Mouse (Mus musculus): ENCODE measurements around the gene Tnfsf15. TPM values are rescaled to one million over a fixed set of nuclear protein-coding genes. Genes with fewer than 3 reads are reported as not detected.

Gene Tnfsf15
- polyA plus RNA-seq, 1 experiment from 2014 or later, result not detected

DNA sequence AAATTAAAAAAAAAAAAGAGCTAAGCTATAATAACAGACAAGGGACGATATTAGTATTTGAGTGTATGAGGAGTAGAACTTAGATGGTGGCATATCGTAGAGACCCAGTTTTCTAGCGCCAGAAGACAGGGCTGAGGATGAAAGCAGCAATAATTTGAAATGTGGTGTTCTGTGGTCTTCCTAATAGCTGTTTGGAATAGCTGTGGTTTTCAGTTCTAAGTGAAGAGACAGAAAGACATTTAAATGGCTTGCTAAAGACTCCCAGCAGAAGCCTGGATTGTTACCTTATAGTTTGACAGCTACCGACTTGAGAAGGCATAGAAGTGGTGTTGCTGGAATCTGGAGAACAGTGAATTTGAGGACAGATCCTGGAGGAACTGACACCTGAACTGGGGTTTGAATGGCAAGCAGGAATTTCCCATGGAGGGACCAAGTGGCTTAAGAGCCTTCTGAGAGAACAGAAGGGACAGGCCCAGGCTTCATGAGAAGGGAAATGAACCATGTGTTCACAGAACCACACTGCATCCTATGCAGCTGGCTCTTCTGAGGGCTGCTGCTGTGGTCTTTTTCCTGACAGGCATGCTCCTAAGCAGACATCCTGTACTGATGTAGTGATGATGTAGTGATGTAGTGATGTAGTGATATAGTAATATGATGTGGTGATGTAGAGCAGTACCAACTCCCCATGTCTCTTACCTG is 42.8 kb downstream of the Tnfsf15 start:
- H3K4me3 ChIP-seq, result no peak overlapping the region
- no peaks in the 10 kb centered on the region for H3K27me3 ChIP-seq (replicated peaks)
- H3K9me3 ChIP-seq (replicated peaks), result no peaks in the 10 kb centered on the region
- H3K36me3 ChIP-seq, result no peaks in the 10 kb centered on the region
- ATAC-seq, result no peak
- WGBS (ENCODE audit: insufficient replicate concordance), result 64% methylated on average over 4 of the region's 4 CpGs
- no peak overlapping the region for H3K27ac ChIP-seq
- no peak overlapping the region for H3K4me2 ChIP-seq
- H3K9ac ChIP-seq, result no peak overlapping the region
- H3K4me1 ChIP-seq, result no peaks in the 10 kb centered on the region

GRCm38 (mm10) chr4:63699749-63700148 is 45.2 kb downstream of the Tnfsf15 start:
- H3K4me2 ChIP-seq, result no peak overlapping the region
- H3K9me3 ChIP-seq (replicated peaks), result no peaks in the 10 kb centered on the region
- H3K4me1 ChIP-seq, result no peaks in the 10 kb centered on the region
- 31% methylated on average over 3 of the region's 3 CpGs for WGBS (ENCODE audit: insufficient replicate concordance)
- no peaks in the 10 kb centered on the region for H3K27me3 ChIP-seq (replicated peaks)
- H3K36me3 ChIP-seq, result no peaks in the 10 kb centered on the region
- ATAC-seq, result no peak
- H3K27ac ChIP-seq, result no peak overlapping the region
- no peak overlapping the region for H3K4me3 ChIP-seq
- H3K9ac ChIP-seq, result no peak overlapping the region

DNA sequence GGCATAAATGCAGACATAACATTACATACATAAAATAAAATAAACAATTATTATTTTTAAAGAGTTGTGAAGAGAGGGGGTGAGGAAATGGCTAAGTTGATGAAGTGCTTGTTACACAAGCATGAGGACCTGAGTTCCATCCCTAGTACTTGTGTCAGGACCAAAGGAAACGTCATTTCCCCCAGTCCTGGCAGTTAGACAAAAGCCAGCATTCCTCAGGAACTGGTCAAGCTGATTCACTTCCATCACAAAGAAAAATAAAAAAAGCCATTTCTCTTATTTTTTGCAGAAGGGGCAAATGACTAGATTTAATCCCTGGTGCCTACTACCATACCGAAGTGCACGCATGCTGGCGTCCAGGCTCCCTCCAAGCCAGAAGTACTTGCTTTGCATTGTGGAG is 48.0 kb downstream of the Tnfsf15 start:
- Histone ChIP-seq H3K4me2 (no peak overlapping the region), H3K4me1 (no peaks in the 10 kb centered on the region), H3K9me3 (replicated peaks) (no peaks in the 10 kb centered on the region), H3K27ac (no peak overlapping the region), H3K4me3 (no peak overlapping the region), H3K27me3 (replicated peaks) (no peaks in the 10 kb centered on the region), H3K9ac (no peak overlapping the region), H3K36me3 (no peaks in the 10 kb centered on the region)
- WGBS (ENCODE audit: insufficient replicate concordance), result 75% methylated on average over 4 of the region's 4 CpGs
- no peak for ATAC-seq

GRCm38 (mm10) chr4:63692351-63692750 is 52.6 kb downstream of the Tnfsf15 start:
- Histone ChIP-seq H3K36me3 (no peaks in the 10 kb centered on the region), H3K4me3 (no peak overlapping the region), H3K27ac (no peak overlapping the region), H3K4me2 (no peak overlapping the region), H3K27me3 (replicated peaks) (no peaks in the 10 kb centered on the region), H3K4me1 (no peaks in the 10 kb centered on the region), H3K9ac (no peak overlapping the region), H3K9me3 (replicated peaks) (no peaks in the 10 kb centered on the region)
- no peak for ATAC-seq

DNA sequence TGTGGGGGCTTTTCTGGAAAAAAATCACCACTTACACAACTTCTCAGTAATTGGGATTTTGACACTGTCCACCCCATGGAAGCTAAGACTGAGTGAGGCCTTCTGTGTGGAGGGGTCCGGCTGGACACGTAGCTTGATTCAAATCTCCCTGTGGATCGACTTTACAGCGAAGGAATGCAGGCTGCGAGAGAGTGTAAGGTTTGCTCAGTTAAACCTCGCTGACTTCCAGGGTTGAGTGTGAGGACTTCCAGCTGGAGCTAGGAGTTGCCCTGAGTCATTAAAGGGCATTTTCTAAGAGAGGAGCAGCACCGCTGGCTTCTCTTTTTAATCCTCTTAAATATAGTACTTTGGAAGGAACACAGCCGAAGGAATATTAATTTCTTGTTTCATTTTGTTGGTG is 57.5 kb downstream of the Tnfsf15 start:
- Histone ChIP-seq H3K9ac (no peak overlapping the region), H3K4me3 (no peak overlapping the region), H3K27ac (no peak overlapping the region), H3K27me3 (replicated peaks) (no peaks in the 10 kb centered on the region), H3K4me2 (no peak overlapping the region), H3K4me1 (no peaks in the 10 kb centered on the region), H3K36me3 (no peaks in the 10 kb centered on the region), H3K9me3 (replicated peaks) (no peaks in the 10 kb centered on the region)
- WGBS (ENCODE audit: insufficient replicate concordance), result 76% methylated on average over 8 of the region's 8 CpGs
- ATAC-seq, result no peak

- no peak for ATAC-seq
- Histone ChIP-seq H3K4me2 (no peak overlapping the region), H3K36me3 (no peaks in the 10 kb centered on the region), H3K4me3 (no peak overlapping the region), H3K9ac (no peak overlapping the region), H3K27me3 (replicated peaks) (no peaks in the 10 kb centered on the region), H3K9me3 (replicated peaks) (no peaks in the 10 kb centered on the region), H3K4me1 (no peaks in the 10 kb centered on the region), H3K27ac (no peak overlapping the region)
Measured at GRCm38 (mm10) chr4:63686157-63686556, 58.8 kb downstream of the Tnfsf15 start.

DNA sequence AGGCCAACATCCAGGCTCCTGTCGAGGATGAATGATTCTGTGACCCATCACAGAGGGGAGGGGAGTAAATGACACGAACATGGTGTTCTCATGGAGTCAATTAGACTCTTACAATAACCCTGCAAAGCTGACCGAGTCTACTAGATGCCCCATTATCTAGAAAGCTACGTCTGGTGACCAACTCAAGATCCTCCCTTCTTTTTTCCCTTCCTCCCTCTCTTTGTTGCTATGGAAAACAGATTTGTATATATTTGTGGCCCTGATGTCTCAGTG is 59.7 kb downstream of the Tnfsf15 start:
- Histone ChIP-seq H3K4me3 (no peak overlapping the region), H3K9me3 (replicated peaks) (no peaks in the 10 kb centered on the region), H3K36me3 (no peaks in the 10 kb centered on the region), H3K27ac (no peak overlapping the region), H3K27me3 (replicated peaks) (no peaks in the 10 kb centered on the region), H3K4me1 (no peaks in the 10 kb centered on the region), H3K4me2 (no peak overlapping the region), H3K9ac (no peak overlapping the region)
- 36% methylated on average over 4 of the region's 4 CpGs for WGBS (ENCODE audit: insufficient replicate concordance)
- ATAC-seq, result no peak

DNA sequence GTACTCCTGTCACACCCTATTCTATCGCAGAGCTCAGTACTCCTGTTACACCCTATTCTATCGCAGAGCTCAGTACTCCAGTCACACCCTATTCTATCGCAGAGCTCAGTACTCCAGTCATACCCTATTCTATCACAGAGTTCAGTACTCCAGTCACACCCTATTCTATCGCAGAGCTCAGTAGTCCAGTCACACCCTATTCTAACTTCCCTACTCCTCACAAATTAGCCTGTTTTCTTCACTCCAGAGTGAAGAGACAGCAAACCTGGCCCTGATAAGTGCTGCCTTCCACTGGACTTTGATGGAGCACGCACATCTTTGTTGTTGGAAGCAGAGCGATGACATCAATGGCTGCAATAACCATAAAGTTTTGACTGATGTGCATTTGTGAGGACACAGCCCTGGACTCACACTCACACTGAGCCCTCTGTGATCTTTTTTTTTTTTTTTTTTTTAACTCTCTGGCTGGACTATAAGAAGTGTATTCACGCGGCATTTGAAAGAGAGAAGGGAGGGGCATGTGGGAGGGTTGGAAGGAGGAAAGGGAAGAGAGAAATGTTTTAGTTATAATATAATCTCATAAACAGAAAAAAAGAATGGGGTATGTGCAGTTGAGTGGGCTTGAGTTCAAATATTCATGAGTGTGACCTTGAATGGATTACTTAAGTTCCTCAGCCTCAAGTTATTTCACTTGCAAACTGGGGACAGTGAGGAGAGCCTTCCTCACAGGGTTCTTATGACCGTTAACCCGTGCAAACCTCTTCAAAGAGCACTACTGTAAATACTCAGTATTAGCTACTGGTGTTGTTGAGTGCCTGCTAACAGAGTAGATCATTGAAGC is 60.3 kb downstream of the Tnfsf15 start:
- no peak for ATAC-seq
- H3K36me3 ChIP-seq, result no peaks in the 10 kb centered on the region
- WGBS (ENCODE audit: insufficient replicate concordance), result 69% methylated on average over 10 of the region's 10 CpGs
- H3K4me1 ChIP-seq, result no peaks in the 10 kb centered on the region
- H3K9me3 ChIP-seq (replicated peaks), result no peaks in the 10 kb centered on the region
- no peak overlapping the region for H3K4me2 ChIP-seq
- no peak overlapping the region for H3K9ac ChIP-seq
- no peak overlapping the region for H3K4me3 ChIP-seq
- no peak overlapping the region for H3K27ac ChIP-seq
- H3K27me3 ChIP-seq (replicated peaks), result no peaks in the 10 kb centered on the region

DNA sequence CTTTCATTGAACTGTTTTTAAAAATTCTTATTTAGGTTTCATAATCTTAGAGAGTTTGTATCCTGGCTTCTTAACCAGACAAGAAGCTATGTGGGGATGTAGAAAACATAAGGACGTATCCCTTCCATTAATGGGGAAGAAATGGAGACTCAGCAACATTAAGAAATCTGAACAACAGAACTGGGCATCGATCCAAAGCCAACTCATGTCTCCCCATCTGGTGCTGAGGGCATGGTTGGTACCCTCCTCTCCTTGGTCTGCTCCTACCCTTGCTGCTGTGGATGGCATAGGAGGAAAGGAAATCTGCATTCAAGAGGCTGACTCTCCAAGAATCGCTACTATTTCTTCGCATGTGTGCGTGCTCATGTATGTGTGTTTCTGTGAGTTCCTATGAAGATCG is 61.2 kb downstream of the Tnfsf15 start:
- no peak overlapping the region for H3K4me2 ChIP-seq
- H3K9me3 ChIP-seq (replicated peaks), result no peaks in the 10 kb centered on the region
- WGBS (ENCODE audit: insufficient replicate concordance), result 76% methylated on average over 6 of the region's 6 CpGs
- H3K4me1 ChIP-seq, result no peaks in the 10 kb centered on the region
- no peaks in the 10 kb centered on the region for H3K27me3 ChIP-seq (replicated peaks)
- no peak overlapping the region for H3K4me3 ChIP-seq
- H3K27ac ChIP-seq, result no peak overlapping the region
- ATAC-seq, result no peak
- no peaks in the 10 kb centered on the region for H3K36me3 ChIP-seq
- H3K9ac ChIP-seq, result no peak overlapping the region

DNA sequence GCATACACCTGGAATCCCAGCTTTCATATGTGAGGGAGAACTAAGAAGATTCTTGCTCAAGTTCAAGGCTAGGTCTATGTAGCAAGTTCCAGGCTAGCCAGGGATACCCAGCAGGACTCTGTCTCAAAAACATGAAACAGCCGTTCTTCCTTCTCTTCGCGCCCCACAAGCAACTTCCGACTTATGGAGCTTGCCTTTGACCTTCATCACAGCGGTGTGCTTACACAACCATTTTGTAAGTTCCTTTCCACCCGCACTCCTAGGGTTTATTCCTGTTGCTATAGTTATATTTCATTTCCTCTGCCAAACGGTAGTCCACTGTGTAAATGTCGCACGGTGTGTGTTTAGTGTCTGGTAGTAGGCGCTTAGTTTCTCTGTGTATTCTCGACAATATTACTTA is 61.9 kb downstream of the Tnfsf15 start:
- no peak overlapping the region for H3K9ac ChIP-seq
- H3K4me2 ChIP-seq, result no peak overlapping the region
- H3K4me1 ChIP-seq, result no peaks in the 10 kb centered on the region
- no peak for ATAC-seq
- no peaks in the 10 kb centered on the region for H3K27me3 ChIP-seq (replicated peaks)
- H3K36me3 ChIP-seq, result no peaks in the 10 kb centered on the region
- 67% methylated on average over 11 of the region's 11 CpGs for WGBS (ENCODE audit: insufficient replicate concordance)
- H3K4me3 ChIP-seq, result no peak overlapping the region
- H3K27ac ChIP-seq, result no peak overlapping the region
- no peaks in the 10 kb centered on the region for H3K9me3 ChIP-seq (replicated peaks)

DNA sequence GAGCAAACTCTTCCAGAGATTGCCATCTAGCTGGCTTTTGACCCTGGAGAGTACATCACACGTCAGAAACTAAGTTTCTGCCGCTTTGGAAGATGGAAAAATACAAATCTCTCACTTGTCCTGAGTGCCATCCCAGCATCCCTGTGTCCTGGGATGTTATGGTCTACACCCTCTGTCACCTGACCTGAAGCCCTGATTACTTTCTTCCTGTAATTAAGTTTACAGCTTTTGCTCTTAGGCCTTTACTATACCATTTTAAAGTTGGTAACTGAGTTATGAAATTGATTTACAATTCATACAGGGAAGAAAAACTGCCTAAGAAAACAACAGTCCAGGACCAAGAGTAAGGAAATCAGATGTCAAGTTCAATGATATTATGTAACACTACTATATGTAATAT is 62.5 kb downstream of the Tnfsf15 start:
- H3K27me3 ChIP-seq (replicated peaks), result no peaks in the 10 kb centered on the region
- no peak for ATAC-seq
- H3K9me3 ChIP-seq (replicated peaks), result no peaks in the 10 kb centered on the region
- H3K4me2 ChIP-seq, result no peak overlapping the region
- H3K4me1 ChIP-seq, result no peaks in the 10 kb centered on the region
- no peak overlapping the region for H3K9ac ChIP-seq
- no peak overlapping the region for H3K4me3 ChIP-seq
- no peak overlapping the region for H3K27ac ChIP-seq
- WGBS (ENCODE audit: insufficient replicate concordance), result 59% methylated on average over 2 of the region's 2 CpGs
- no peaks in the 10 kb centered on the region for H3K36me3 ChIP-seq

DNA sequence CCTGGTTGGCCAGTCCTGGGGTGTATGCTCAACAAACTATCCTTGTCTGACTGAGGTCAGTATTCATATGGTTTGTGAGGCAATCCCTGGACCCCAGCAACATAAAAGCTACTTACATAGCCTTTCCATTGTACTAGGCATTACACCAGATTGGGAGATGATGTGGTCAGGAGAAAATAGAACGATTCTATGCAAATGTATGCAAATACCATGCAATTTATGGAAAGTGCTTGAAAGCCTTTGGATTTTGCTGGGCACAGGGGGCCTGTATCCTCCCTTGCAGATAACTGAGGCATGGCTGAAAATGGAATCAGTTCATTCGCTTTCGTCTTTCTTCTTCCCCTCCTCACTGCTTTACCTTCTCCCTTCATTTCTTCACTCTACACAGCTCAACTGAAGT is 63.4 kb downstream of the Tnfsf15 start:
- Histone ChIP-seq H3K4me3 (no peak overlapping the region), H3K36me3 (no peaks in the 10 kb centered on the region), H3K4me1 (no peaks in the 10 kb centered on the region), H3K9ac (no peak overlapping the region), H3K4me2 (no peak overlapping the region), H3K27ac (no peak overlapping the region), H3K9me3 (replicated peaks) (no peaks in the 10 kb centered on the region), H3K27me3 (replicated peaks) (no peaks in the 10 kb centered on the region)
- no peak for ATAC-seq
- WGBS (ENCODE audit: insufficient replicate concordance), result 75% methylated on average over 3 of the region's 3 CpGs
